Mouse (Mus musculus) cerebellum, adult 2 months (tissue): ENCODE results near the gene Dock9.

Experiments used
- CTCF ChIP-seq: fragments of 200-500 bp; IDR thresholded peaks from 2 replicates; pipeline ENCODE4 v1.5.1; 2011; ENCODE audit warnings: low read depth, mild to moderate bottlenecking, control low read depth, low read length, moderate library complexity, borderline replicate concordance; ENCODE audit not compliant: insufficient read depth
- POLR2A ChIP-seq: fragments of 200-500 bp; IDR thresholded peaks from 2 replicates; pipeline ENCODE4 v1.6.1; 2011; ENCODE audit warnings: low read length, control low read depth, borderline replicate concordance; ENCODE audit not compliant: insufficient read depth

DNA sequence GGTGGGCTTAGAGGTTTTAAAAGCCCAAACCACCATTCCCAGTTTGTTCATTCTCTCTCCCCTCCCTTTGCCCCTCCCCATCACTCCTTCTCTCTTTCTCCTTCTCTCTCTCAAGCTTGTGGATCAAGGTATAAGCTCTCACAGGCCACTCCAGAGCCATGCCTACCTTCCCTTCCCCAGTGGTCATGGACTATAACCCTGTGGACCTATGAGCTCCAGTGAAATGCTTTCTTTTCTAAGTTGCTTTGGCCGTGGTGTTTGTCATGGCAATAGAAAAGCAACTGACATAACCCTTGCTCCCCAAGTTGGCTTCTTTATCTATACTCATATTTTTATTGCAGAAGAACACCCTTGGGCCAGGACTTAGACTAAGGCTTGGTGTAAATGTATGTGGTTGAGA is 299.8 kb downstream of the Dock9 start:
- TF ChIP-seq POLR2A (no peak), CTCF (no peak)
